Mouse (Mus musculus) heart, adult 2 months (tissue): ENCODE data around the gene Ebf1. TPM values are rescaled to one million over a fixed set of nuclear protein-coding genes. Genes with fewer than 3 reads are reported as not detected.

ENCODE experiments used
- DNase-seq, 2 experiments: peaks; one replicate each; pipeline ENCODE4 v3.0.0; 2021
- H3K27ac ChIP-seq: fragments of 200-600 bp; 2 replicates; pipeline ENCODE4 v1.8.1; 2022
- H3K27me3 ChIP-seq: fragments of 200-500 bp; 2 replicates; pipeline ENCODE4 v1.6.1; 2012; ENCODE audit warnings: mild to moderate bottlenecking, low read length, inconsistent platforms, mixed read lengths; ENCODE audit not compliant: control insufficient read depth, insufficient read depth
- H3K36me3 ChIP-seq: fragments of 200-500 bp; 2 replicates; pipeline ENCODE4 v1.6.1; 2012; ENCODE audit warnings: low read length, inconsistent platforms; ENCODE audit not compliant: control insufficient read depth, insufficient read depth
- H3K4me1 ChIP-seq: fragments of 200-500 bp; 2 replicates; pipeline ENCODE4 v1.6.1; 2011; ENCODE audit warnings: low read length; ENCODE audit not compliant: control insufficient read depth, insufficient read depth
- H3K4me3 ChIP-seq: fragments of 200-600 bp; 2 replicates; pipeline ENCODE4 v1.8.1; 2022
- H3K79me2 ChIP-seq: fragments of 200-500 bp; replicated peaks from 2 replicates; pipeline ENCODE4 v1.6.1; 2012; ENCODE audit warnings: mild to moderate bottlenecking, inconsistent platforms, low read length, moderate library complexity, mixed read lengths; ENCODE audit not compliant: control insufficient read depth, insufficient read depth
- H3K9ac ChIP-seq: fragments of 200-500 bp; 2 replicates; pipeline ENCODE4 v1.6.1; 2012; ENCODE audit warnings: low read depth, mild to moderate bottlenecking, control low read depth, inconsistent platforms, low read length, mixed read lengths
- CTCF ChIP-seq: fragments of 200-600 bp; IDR thresholded peaks from 2 replicates; pipeline ENCODE4 v1.8.1; 2022; ENCODE audit warnings: antibody characterized with exemption, mild to moderate bottlenecking, moderate library complexity
- EP300 ChIP-seq: fragments of 200-500 bp; IDR thresholded peaks from 2 replicates; pipeline ENCODE4 v1.6.1; 2011; ENCODE audit warnings: low read depth, low read length, control low read depth; ENCODE audit not compliant: insufficient read depth
- POLR2A ChIP-seq: fragments of 200-500 bp; IDR thresholded peaks from 2 replicates; pipeline ENCODE4 v1.6.1; 2011; ENCODE audit warnings: mild to moderate bottlenecking, low read depth, low read length, control low read depth; ENCODE audit not compliant: insufficient read depth
- WGBS: fragments of 180-500 bp; shearing (Covaris S2); methylation state at CpG from one replicate; pipeline ENCODE4 v1.1.7; 2018; 5-methylcytosine and 5-hydroxymethylcytosine counted together
- intact Hi-C: fragments of 180-260 bp; cut with DNase I; formaldehyde crosslinking; loops from one replicate; pipeline ENCODE4 v1.15.1; 2025
- polyA plus RNA-seq: library from polyadenylated mRNA; depleted of rRNA; stranded (reverse); fragments of >200 nt; gene quantifications from 2 replicates; pipeline ENCODE4 v1.2.3, GENCODE M21; 2012
- total RNA-seq, 2 experiments: library from RNA; stranded (reverse); gene quantifications; 2 replicates each; pipeline ENCODE4 v1.2.3; 2021

Gene Ebf1
- total and polyA plus RNA-seq, 3 experiments, result 11.4 to 13.6 (median 12.2) TPM

DNA sequence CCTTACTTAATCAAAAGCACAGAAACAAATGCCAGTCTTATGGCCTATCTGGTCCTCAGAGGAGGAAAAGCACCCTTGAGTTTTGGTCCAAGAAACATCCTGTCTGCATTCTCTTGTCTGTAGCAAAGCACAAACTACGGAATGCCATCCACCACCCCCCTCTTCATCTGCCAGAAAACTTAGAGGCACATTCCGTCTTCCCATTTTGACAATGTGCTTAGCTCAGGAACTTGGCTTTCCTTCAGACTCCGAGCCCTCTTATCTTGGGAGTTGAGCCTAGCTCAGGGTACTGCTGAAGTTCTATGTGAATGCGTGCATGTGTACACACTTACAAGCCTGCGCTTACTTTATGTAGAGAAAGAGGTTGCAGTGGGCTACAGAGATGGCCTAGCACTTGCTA lies 362.3 kb downstream of the Ebf1 start:
- Histone ChIP-seq H3K9ac (no peak overlapping the region), H3K27me3 (no peaks in the 10 kb centered on the region), H3K4me3 (no peak overlapping the region), H3K27ac (no peak overlapping the region; the same call in 1 of the 2 replicates), H3K36me3 (peaks cover 13% of the 10 kb centered on the region), H3K4me1 (peaks cover 11% of the 10 kb centered on the region), H3K79me2 (no peaks in the 10 kb centered on the region)
- intact Hi-C loops, result loop anchor here (10.0 kb wide), 1 partner anchor 295 kb away; no protein-coding TSS in a partner anchor
- no peak for DNase-seq
- WGBS, result 24% methylated on average over 5 of the region's 5 CpGs
- TF ChIP-seq POLR2A (no peak), CTCF (no peak), EP300 (no peak)

DNA sequence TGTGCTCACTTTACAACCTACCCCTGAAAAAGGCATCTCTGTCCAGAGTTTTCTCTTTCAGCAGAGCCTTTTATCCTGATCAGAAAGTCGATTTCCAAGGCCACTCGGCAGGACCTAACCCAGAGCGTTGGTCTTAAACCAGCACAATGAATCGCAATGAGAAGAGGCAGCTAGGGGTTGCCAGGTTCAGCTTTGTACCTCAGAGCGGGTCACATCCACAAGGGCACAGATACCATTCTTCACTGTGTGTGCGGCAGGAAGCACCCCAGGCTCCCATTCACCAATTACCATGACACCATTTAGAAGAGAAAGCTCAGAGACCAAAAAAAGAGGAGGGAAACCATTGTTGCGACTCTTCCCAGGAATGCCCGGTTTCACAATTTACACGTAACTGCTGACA lies 365.1 kb downstream of the Ebf1 start:
- no peak for TF ChIP-seq EP300
- TF ChIP-seq POLR2A, result no peak
- TF ChIP-seq CTCF, result no peak
- Histone ChIP-seq H3K27ac (no peak overlapping the region), H3K4me3 (no peak overlapping the region), H3K36me3 (peaks cover 7% of the 10 kb centered on the region), H3K27me3 (no peaks in the 10 kb centered on the region), H3K9ac (no peak overlapping the region), H3K4me1 (peaks cover 5% of the 10 kb centered on the region), H3K79me2 (no peaks in the 10 kb centered on the region)
- WGBS, result 85% methylated on average over 9 of the region's 9 CpGs
- intact Hi-C loops, result no loop called here
- DNase-seq, result no peak

DNA sequence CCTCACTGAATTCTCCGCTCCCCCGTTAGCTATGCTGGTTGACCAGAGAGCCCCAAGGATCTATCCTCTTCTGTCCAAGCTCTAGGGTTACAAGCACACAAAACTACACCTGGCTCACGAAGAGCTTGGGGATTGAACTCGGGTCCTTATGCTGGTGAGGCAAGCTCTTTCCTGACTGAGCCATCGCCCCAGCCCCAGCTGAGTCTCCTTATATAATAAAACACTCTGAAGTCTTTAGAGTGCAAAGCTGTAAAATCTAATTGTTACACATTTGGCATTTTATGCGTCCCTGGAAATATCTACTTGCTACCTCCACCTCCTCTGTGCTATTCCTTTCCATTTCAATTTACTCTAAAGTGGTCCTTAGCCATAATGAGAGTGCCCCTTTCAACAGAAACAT lies 366.8 kb downstream of the Ebf1 start:
- Histone ChIP-seq H3K9ac (no peak overlapping the region), H3K4me1 (peaks cover 5% of the 10 kb centered on the region), H3K79me2 (no peaks in the 10 kb centered on the region), H3K27ac (peak overlapping the region; percentile 9), H3K36me3 (peaks cover 3% of the 10 kb centered on the region), H3K27me3 (no peaks in the 10 kb centered on the region), H3K4me3 (no peak overlapping the region)
- intact Hi-C loops, result no loop called here
- no peak for DNase-seq
- TF ChIP-seq POLR2A (no peak), EP300 (no peak), CTCF (no peak)
- WGBS, result 89% methylated on average over 6 of the region's 6 CpGs

GRCm38 (mm10) chr11:44984381-44984780 lies 367.3 kb downstream of the Ebf1 start:
- no peak for DNase-seq
- TF ChIP-seq CTCF (no peak), POLR2A (no peak), EP300 (no peak)
- 50% methylated on average over 7 of the region's 7 CpGs for whole genome bisulfite sequencing
- Histone ChIP-seq H3K79me2 (no peaks in the 10 kb centered on the region), H3K9ac (no peak overlapping the region), H3K4me1 (peaks cover 2% of the 10 kb centered on the region), H3K27ac (peak overlapping the region; percentile 9), H3K36me3 (no peaks in the 10 kb centered on the region), H3K27me3 (no peaks in the 10 kb centered on the region), H3K4me3 (no peak overlapping the region)
- intact Hi-C loops, result no loop called here

DNA sequence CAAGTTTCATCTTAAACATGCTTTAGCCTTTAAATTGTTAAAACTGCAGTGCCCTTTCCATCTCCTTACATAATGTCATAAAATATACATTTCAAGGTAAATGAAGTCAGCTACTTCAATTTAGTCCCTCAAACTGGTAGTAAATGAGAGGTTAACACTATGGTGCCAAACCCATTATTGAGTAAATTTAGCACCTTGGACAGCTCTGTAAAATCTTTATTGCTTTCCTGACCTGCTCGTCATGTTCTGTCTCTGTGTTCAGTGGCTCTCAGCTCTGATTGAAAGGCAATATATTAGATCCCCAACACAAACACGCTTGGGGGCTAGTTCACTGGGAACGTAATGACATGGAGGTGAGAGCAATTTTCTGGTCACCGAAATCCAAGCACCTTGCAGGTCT lies 370.7 kb downstream of the Ebf1 start:
- no peak for TF ChIP-seq CTCF
- no peak for TF ChIP-seq EP300
- no peak for TF ChIP-seq POLR2A
- H3K27me3 ChIP-seq, result no peaks in the 10 kb centered on the region
- 82% methylated on average over 4 of the region's 4 CpGs for WGBS
- no peaks in the 10 kb centered on the region for H3K36me3 ChIP-seq
- H3K4me3 ChIP-seq, result no peak overlapping the region
- intact Hi-C loops, result no loop called here
- H3K9ac ChIP-seq, result no peak overlapping the region
- H3K79me2 ChIP-seq, result no peaks in the 10 kb centered on the region
- no peak overlapping the region for H3K27ac ChIP-seq
- DNase-seq, result no peak
- H3K4me1 ChIP-seq, result no peaks in the 10 kb centered on the region; the same call in 1 of the 2 replicates

- 79% methylated on average over 5 of the region's 5 CpGs for WGBS
- DNase-seq, result no peak
- Histone ChIP-seq H3K4me1 (no peaks in the 10 kb centered on the region; the same call in 1 of the 2 replicates), H3K27ac (peak overlapping the region; percentile 40; the same call in 1 of the 2 replicates), H3K36me3 (no peaks in the 10 kb centered on the region), H3K9ac (no peak overlapping the region), H3K79me2 (no peaks in the 10 kb centered on the region), H3K27me3 (no peaks in the 10 kb centered on the region), H3K4me3 (no peak overlapping the region)
- intact Hi-C loops, result loop anchor here (5.0 to 10.0 kb wide), 2 partner anchors 75 to 882 kb away; no protein-coding TSS in a partner anchor
- TF ChIP-seq CTCF, result no peak
- no peak for TF ChIP-seq POLR2A
- no peak for TF ChIP-seq EP300
Observed at GRCm38 (mm10) chr11:45002681-45003286, 385.7 kb downstream of the Ebf1 start.
